Mouse (Mus musculus): ENCODE results near the gene Mtx2. TPM values are rescaled to one million over a fixed set of nuclear protein-coding genes. Genes with fewer than 3 reads are reported as not detected.
A peak's percentile ranks its signal among the peaks of the same experiment; 100 is the strongest.

The Mtx2 gene
- polyA plus RNA-seq, 1 experiment from 2014 or later: 147 TPM

DNA sequence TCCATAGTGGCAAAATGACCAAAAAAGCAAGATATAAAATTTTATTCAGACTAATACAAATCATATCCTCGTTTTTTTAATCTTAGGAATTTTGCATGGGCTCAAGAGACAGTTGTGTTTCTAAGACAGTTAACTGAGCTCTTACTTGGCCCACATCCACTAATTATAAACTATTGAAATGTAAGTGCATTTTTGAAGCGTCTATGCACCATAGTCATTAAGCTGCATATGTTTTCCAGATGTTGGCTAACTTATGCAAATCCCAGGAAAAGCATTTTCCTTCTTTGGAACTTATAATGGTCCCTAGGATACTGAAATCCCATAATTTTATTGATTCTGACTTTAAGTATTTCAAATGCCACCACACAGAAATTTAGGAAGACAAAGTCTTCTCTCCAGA, 68.5 kb downstream of the Mtx2 start:
- H3K4me2 ChIP-seq (ENCODE audit: low read depth, low read length): no peak overlapping the region
- H3K27me3 ChIP-seq (ENCODE audit: control insufficient read depth, insufficient read depth, low read length): no peaks in the 10 kb centered on the region
- no peaks in the 10 kb centered on the region for H3K4me1 ChIP-seq (ENCODE audit: control insufficient read depth, insufficient read depth, low read length)
- 42% methylated on average over 2 of the region's 2 CpGs for WGBS
- H3K27ac ChIP-seq (replicated peaks; ENCODE audit: low read depth, low read length): no peak overlapping the region
- ATAC-seq (replicated peaks; ENCODE audit: insufficient number of reproducible peaks, low FRiP score, low TSS enrichment, low read depth) (no peak), DNase-seq (ENCODE audit: low spot score) (peak; percentile 64)
- H3K4me3 ChIP-seq (ENCODE audit: low read depth, low read length): no peak overlapping the region
- no peaks in the 10 kb centered on the region for H3K9me3 ChIP-seq (replicated peaks; ENCODE audit: control insufficient read depth, low read length)
- H3K36me3 ChIP-seq (replicated peaks; ENCODE audit: control insufficient read depth, insufficient read depth, low read depth, low read length): no peaks in the 10 kb centered on the region
- H3K9ac ChIP-seq (replicated peaks; ENCODE audit: low read length): no peak overlapping the region

DNA sequence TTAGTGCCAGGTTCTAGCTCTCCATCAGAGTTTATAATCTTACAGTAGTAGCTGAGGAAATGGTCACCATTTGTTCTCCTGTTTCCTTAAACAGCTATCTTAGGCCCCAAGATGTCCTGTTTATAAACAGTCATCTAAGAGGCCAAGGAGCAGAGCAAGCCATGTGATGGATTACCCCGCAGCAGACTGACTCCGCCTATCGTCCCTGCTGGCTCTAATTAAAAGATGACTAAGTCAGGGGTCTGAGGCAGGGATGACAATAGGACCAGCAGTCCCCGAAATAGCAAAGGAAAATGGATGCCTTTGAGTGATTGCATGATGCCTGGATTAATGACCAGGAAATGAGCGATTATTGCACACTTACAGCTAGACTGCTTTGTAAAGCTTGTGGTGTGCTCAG, 74.4 kb downstream of the Mtx2 start:
- H3K9ac ChIP-seq (replicated peaks; ENCODE audit: low read length): no peak overlapping the region
- H3K4me1 ChIP-seq (ENCODE audit: control insufficient read depth, insufficient read depth, low read length): peaks cover 2% of the 10 kb centered on the region; the same call in 1 of the 2 replicates
- WGBS: 18% methylated on average over 5 of the region's 5 CpGs
- H3K9me3 ChIP-seq (replicated peaks; ENCODE audit: control insufficient read depth, low read length): no peaks in the 10 kb centered on the region
- no peak overlapping the region for H3K27ac ChIP-seq (replicated peaks; ENCODE audit: low read depth, low read length)
- DNase-seq (ENCODE audit: low spot score) (peak; percentile 32), ATAC-seq (replicated peaks; ENCODE audit: insufficient number of reproducible peaks, low FRiP score, low TSS enrichment, low read depth) (no peak)
- H3K4me2 ChIP-seq (ENCODE audit: low read depth, low read length): no peak overlapping the region
- no peak overlapping the region for H3K4me3 ChIP-seq (ENCODE audit: low read depth, low read length)
- no peaks in the 10 kb centered on the region for H3K27me3 ChIP-seq (ENCODE audit: control insufficient read depth, insufficient read depth, low read length)
- no peaks in the 10 kb centered on the region for H3K36me3 ChIP-seq (replicated peaks; ENCODE audit: control insufficient read depth, insufficient read depth, low read depth, low read length)

DNA sequence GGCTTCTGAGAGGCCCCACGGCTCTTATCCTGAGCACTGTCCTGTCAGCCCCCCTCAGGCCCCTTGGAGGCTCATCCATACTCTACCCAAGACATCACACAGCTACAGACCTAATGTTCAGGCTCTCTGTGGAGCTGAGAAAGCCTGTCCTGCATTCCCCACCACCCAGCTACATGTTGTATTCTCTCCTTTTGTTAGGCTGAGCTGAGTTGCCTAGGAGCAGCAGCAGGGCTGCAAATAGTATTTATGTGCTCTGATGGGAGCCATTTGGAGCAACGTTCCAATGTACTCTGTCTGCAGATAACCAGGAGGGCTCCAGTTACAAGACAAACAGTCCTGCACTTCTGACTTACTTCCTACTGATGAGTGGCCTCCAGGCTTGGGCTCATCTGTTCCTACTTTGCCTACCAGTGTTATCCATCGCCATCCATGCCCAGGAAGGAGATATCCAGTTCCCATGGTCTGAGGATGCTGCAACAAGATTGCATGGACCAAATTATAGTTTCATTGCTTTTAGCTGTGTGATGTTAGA, 76.2 kb downstream of the Mtx2 start:
- 26% methylated on average over 3 of the region's 3 CpGs for WGBS
- H3K4me3 ChIP-seq (ENCODE audit: low read depth, low read length): no peak overlapping the region
- ATAC-seq (replicated peaks; ENCODE audit: insufficient number of reproducible peaks, low FRiP score, low TSS enrichment, low read depth) (no peak), DNase-seq (ENCODE audit: low spot score) (peak; percentile 68)
- H3K36me3 ChIP-seq (replicated peaks; ENCODE audit: control insufficient read depth, insufficient read depth, low read depth, low read length): no peaks in the 10 kb centered on the region
- no peaks in the 10 kb centered on the region for H3K27me3 ChIP-seq (ENCODE audit: control insufficient read depth, insufficient read depth, low read length)
- H3K4me2 ChIP-seq (ENCODE audit: low read depth, low read length): no peak overlapping the region
- peaks cover 2% of the 10 kb centered on the region for H3K4me1 ChIP-seq (ENCODE audit: control insufficient read depth, insufficient read depth, low read length)
- no peaks in the 10 kb centered on the region for H3K9me3 ChIP-seq (replicated peaks; ENCODE audit: control insufficient read depth, low read length)
- H3K27ac ChIP-seq (replicated peaks; ENCODE audit: low read depth, low read length): no peak overlapping the region; the same call in 1 of the 2 replicates
- no peak overlapping the region for H3K9ac ChIP-seq (replicated peaks; ENCODE audit: low read length)

DNA sequence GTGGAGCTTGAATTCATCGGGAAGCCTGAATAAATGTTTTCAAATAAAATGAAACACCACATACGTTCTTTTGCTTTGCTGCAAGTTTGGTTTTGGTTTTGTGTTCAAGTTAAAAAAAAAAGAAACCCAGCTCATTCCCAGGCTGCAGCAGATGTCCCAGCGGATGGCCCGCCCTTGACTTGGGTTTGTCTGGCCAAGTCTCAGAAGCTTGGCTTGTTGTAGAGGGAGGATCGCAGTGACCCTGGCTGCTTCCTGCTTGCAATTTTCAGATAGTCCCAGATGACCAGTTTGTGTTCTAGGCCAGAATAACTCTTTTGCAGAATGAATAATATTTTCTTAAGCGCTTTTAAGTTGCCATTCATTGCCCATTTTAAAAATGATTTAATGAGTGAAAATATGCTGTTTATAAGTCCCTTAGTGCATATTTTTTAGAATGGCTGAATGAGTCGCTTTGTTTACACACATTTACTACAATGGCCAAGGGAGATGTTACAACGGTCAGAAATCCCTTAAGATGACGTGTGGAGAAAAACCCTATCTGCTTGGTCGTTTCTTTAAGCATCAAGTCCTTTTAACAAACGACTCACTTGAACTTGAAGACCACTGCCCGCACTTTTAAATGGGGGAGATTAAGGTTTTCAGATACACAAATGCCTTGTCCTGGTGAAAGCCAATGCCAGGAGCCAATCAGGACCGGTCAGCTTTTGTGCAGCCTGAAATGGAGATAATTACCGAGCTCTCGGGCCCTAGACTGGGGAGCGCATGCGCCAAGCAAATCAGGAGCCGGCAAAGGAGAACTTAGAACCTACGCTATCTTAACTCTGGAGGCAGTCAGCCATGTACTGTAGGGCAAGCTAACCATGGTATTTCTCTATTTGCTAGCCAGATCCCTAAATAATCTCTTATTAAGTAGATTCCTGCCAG, 82.0 kb downstream of the Mtx2 start:
- peak; percentile 44 for DNase-seq (ENCODE audit: low spot score)
- Histone ChIP-seq H3K4me1 (ENCODE audit: control insufficient read depth, insufficient read depth, low read length) (no peaks in the 10 kb centered on the region; the same call in 1 of the 2 replicates), H3K9ac (replicated peaks; ENCODE audit: low read length) (no peak overlapping the region), H3K27me3 (ENCODE audit: control insufficient read depth, insufficient read depth, low read length) (no peaks in the 10 kb centered on the region), H3K36me3 (replicated peaks; ENCODE audit: control insufficient read depth, insufficient read depth, low read depth, low read length) (no peaks in the 10 kb centered on the region), H3K4me3 (ENCODE audit: low read depth, low read length) (no peak overlapping the region), H3K9me3 (replicated peaks; ENCODE audit: control insufficient read depth, low read length) (no peaks in the 10 kb centered on the region), H3K27ac (replicated peaks; ENCODE audit: low read depth, low read length) (no peak overlapping the region), H3K4me2 (ENCODE audit: low read depth, low read length) (no peak overlapping the region)
- ATAC-seq (replicated peaks; ENCODE audit: insufficient number of reproducible peaks, low FRiP score, low TSS enrichment, low read depth): no peak
- WGBS: 67% methylated on average over 19 of the region's 19 CpGs

DNA sequence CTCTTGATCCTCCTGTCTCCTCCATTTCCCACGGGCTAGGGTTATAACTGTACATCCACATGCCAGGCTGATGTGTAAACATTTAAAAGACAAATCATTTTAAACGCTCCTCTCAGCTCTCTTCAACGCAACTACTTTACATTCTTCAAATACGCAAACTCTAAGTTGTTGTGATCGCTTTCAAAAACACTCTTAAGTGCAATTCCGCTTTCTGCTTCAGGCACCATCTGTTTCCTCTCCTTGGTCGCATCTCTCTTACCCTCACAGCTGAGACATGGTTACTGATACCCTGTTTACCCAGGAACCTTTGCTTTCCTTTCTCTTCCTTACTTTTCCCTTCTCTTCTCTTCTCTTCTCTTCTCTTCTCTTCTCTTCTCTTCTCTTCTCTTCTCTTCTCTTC, 86.4 kb downstream of the Mtx2 start:
- WGBS: 79% methylated on average over 7 of the region's 7 CpGs
- Histone ChIP-seq H3K4me2 (ENCODE audit: low read depth, low read length) (no peak overlapping the region), H3K9ac (replicated peaks; ENCODE audit: low read length) (no peak overlapping the region), H3K27me3 (ENCODE audit: control insufficient read depth, insufficient read depth, low read length) (no peaks in the 10 kb centered on the region), H3K9me3 (replicated peaks; ENCODE audit: control insufficient read depth, low read length) (no peaks in the 10 kb centered on the region), H3K36me3 (replicated peaks; ENCODE audit: control insufficient read depth, insufficient read depth, low read depth, low read length) (no peaks in the 10 kb centered on the region), H3K4me1 (ENCODE audit: control insufficient read depth, insufficient read depth, low read length) (no peaks in the 10 kb centered on the region), H3K27ac (replicated peaks; ENCODE audit: low read depth, low read length) (no peak overlapping the region), H3K4me3 (ENCODE audit: low read depth, low read length) (no peak overlapping the region)
- DNase-seq (ENCODE audit: low spot score): no peak
- ATAC-seq (replicated peaks; ENCODE audit: insufficient number of reproducible peaks, low FRiP score, low TSS enrichment, low read depth): no peak

DNA sequence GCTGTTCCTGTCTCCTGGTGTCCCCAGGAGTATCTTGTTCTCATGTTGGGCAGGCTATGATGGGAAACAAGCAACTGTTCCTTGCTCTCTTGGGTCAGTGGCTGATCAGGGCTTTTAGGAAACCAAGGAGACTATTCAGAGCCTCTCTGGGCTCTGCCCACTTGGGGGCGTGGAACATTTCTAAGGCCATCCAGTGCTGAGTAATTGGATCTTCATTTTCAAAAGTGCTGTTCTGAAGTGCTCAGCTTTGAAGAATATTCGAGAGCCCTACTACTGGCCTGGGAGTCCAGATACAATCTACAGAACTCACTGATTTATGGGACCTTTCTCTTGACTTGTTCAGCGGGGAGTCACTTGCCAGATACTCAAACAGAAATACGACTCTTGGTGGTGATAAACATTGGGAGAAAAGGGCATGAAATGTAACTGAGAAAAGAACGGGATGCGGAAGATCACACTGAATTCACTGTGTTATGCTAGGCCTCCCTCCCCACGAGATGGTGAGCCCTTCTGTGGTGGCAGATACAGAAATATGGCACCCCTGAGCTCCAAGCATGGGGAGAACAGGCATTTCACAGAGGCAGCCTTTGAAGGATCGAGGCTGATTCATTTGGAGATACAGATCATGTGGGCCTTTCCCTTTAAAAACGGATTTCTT, 92.4 kb downstream of the Mtx2 start:
- no peaks in the 10 kb centered on the region for H3K9me3 ChIP-seq (replicated peaks; ENCODE audit: control insufficient read depth, low read length)
- WGBS: 60% methylated on average over 9 of the region's 9 CpGs

DNA sequence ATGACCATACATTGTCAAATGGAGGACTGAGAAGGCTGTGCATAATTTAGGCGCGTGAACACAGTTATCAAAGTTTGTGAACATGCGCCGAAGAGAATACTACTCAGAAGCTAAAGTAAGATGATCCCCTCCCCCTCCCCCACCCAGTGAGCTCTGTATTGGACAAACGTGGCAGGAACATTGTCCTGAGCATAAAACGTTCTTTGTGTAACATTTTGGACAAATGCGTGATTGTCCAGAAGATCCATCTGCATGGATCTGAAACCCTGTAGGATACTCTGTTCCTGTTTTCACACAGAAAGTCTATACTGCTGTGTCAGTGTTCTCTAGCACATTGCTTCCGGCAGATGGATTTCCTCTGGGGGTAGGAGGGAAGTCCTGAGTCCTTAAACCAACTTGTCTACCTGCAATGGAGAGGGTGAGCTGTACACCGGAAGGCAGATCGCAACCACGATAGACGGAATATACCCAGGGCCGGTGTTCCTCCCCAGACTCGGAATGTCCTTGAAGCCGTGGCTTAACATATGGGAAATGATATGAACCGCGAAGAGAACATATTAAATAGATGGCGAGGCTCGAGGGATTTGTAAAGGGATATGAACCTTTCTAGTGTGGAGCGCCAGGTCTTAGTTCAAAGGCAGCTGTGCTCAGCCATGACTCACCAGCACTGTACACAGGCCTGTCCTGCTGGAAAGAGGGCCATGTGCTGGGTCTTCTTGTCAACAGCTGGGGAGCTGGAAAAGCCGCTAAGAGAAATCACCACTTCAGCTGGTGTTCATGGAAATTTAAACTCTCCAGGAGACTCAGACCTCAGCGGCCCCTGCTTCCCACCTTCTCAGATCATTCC, 100.6 kb downstream of the Mtx2 start:
- WGBS: 77% methylated on average over 22 of the region's 22 CpGs
- DNase-seq (ENCODE audit: low spot score) (no peak), ATAC-seq (replicated peaks; ENCODE audit: insufficient number of reproducible peaks, low FRiP score, low TSS enrichment, low read depth) (no peak)
- H3K27me3 ChIP-seq (ENCODE audit: control insufficient read depth, insufficient read depth, low read length): no peaks in the 10 kb centered on the region
- no peak overlapping the region for H3K4me2 ChIP-seq (ENCODE audit: low read depth, low read length)
- no peaks in the 10 kb centered on the region for H3K9me3 ChIP-seq (replicated peaks; ENCODE audit: control insufficient read depth, low read length)
- no peak overlapping the region for H3K9ac ChIP-seq (replicated peaks; ENCODE audit: low read length)
- no peaks in the 10 kb centered on the region for H3K4me1 ChIP-seq (ENCODE audit: control insufficient read depth, insufficient read depth, low read length)
- no peak overlapping the region for H3K27ac ChIP-seq (replicated peaks; ENCODE audit: low read depth, low read length)
- H3K4me3 ChIP-seq (ENCODE audit: low read depth, low read length): no peak overlapping the region
- H3K36me3 ChIP-seq (replicated peaks; ENCODE audit: control insufficient read depth, insufficient read depth, low read depth, low read length): no peaks in the 10 kb centered on the region

More for the DNA sequence above, 92.4 kb downstream of the Mtx2 start:
- no peak for ATAC-seq (replicated peaks; ENCODE audit: insufficient number of reproducible peaks, low FRiP score, low TSS enrichment, low read depth)
- no peaks in the 10 kb centered on the region for H3K27me3 ChIP-seq (ENCODE audit: control insufficient read depth, insufficient read depth, low read length)
- H3K4me2 ChIP-seq (ENCODE audit: low read depth, low read length): no peak overlapping the region
- H3K4me1 ChIP-seq (ENCODE audit: control insufficient read depth, insufficient read depth, low read length): no peaks in the 10 kb centered on the region
- no peak overlapping the region for H3K27ac ChIP-seq (replicated peaks; ENCODE audit: low read depth, low read length)
- H3K4me3 ChIP-seq (ENCODE audit: low read depth, low read length): no peak overlapping the region
- no peak overlapping the region for H3K9ac ChIP-seq (replicated peaks; ENCODE audit: low read length)
- DNase-seq (ENCODE audit: low spot score): no peak
- no peaks in the 10 kb centered on the region for H3K36me3 ChIP-seq (replicated peaks; ENCODE audit: control insufficient read depth, insufficient read depth, low read depth, low read length)

Measured in embryonic facial prominence, embryonic 11.5 days (tissue).